Mouse (Mus musculus): ENCODE results near the gene Foxc1. TPM values are rescaled to one million over a fixed set of nuclear protein-coding genes. Genes with fewer than 3 reads are reported as not detected.

Foxc1 gene
- polyA plus RNA-seq, 1 experiment from 2014 or later, result 0.28 TPM

- no peak overlapping the region for H3K4me3 ChIP-seq (replicated peaks)
- no peak overlapping the region for H3K27ac ChIP-seq
- 70% methylated on average over 5 of the region's 5 CpGs for WGBS
- no peaks in the 10 kb centered on the region for H3K27me3 ChIP-seq (replicated peaks)
- no peak for ATAC-seq (ENCODE audit: insufficient read depth, low FRiP score, low read depth)
- no peak overlapping the region for H3K4me2 ChIP-seq
- H3K9me3 ChIP-seq, result no peaks in the 10 kb centered on the region
- no peaks in the 10 kb centered on the region for H3K4me1 ChIP-seq
- no peak overlapping the region for H3K9ac ChIP-seq
- no peaks in the 10 kb centered on the region for H3K36me3 ChIP-seq
Observed at GRCm38 (mm10) chr13:31860200-31860599, 53.8 kb downstream of the Foxc1 start.

Other genes with a start within 250 kb of the Foxc1 start
- gene A530084C06Rik, start 247.3 kb upstream of the Foxc1 start, polyA plus RNA-seq (2015; fragmentation: Nextera tagmentation; extraction: Ambion mirVana), result not detected in 2 replicates
- gene Foxf2, start 180.8 kb upstream of the Foxc1 start, polyA plus RNA-seq (2015; fragmentation: Nextera tagmentation; extraction: Ambion mirVana), result 17.5 and 19.0 TPM in 2 replicates